Mouse (Mus musculus): ENCODE measurements around the gene Edem1. TPM values are rescaled to one million over a fixed set of nuclear protein-coding genes. Genes with fewer than 3 reads are reported as not detected.

Gene Edem1
- polyA plus RNA-seq, 1 experiment from 2014 or later, result 23.9 TPM

DNA sequence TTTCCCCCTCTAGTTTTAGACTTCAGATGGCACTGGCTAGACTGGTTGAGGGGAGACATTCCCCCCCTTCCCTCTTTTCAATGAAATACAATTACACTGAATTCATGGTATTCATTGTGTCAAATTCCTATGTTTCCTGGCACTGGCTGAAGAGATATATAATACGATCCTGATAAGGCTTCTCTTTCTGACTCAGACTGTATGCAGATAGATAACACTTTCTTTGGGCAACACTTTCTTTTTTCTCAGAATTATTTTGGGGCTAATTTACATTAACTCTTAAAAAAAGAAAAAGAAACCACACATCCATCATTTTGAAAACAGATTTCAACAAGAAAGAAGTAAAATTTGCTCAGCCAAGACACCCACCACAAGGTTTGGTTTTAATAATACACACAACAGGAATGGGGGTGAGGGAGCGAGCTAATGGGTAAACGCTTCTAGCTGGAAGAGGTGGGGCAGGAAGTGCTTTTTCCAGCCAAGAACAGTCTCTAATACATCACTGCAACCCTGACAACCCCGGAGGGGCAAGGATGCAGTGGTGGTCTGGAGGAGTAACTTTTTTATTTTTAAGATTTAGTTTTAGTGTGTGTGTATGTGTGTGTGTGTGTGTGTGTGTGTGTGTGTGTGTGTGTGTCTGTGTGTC is 52.0 kb downstream of the Edem1 start:
- DNase-seq (ENCODE audit: low spot score) (peak; percentile 51), ATAC-seq (replicated peaks; ENCODE audit: low FRiP score, low read depth) (no peak)
- 53% methylated on average over 4 of the region's 4 CpGs for WGBS

DNA sequence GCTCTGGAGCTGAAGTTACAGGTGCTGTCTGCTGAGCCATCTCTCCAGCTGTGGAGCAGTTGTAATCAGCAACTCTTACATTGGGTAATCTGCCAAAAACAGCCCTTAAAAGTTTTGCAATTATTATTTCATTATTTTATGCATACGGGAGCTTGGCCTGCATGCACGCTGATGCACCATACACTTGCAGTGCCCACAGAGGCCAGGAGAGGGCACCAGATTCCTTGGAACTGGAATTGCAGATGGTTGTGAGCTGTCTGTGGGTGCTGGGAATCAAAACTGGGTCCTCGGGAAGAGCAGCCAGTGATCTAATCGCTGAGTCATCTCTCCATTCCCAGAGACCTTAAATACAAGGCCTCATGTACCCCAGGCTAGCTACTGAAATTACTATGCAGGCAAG is 52.6 kb downstream of the Edem1 start:
- no peaks in the 10 kb centered on the region for H3K4me1 ChIP-seq (replicated peaks; ENCODE audit: insufficient read depth, low read length)
- DNase-seq (ENCODE audit: low spot score), result no peak
- no peak overlapping the region for H3K27ac ChIP-seq
- H3K27me3 ChIP-seq (ENCODE audit: insufficient read depth, low read length), result no peaks in the 10 kb centered on the region
- WGBS, result 87% methylated on average over 4 of the region's 4 CpGs
- peak; percentile 36 for TF ChIP-seq CTCF (IDR thresholded peaks at IDR 0.05; ENCODE audit: low read depth)
- H3K4me2 ChIP-seq (ENCODE audit: low read length), result no peak overlapping the region
- no peaks in the 10 kb centered on the region for H3K36me3 ChIP-seq (ENCODE audit: insufficient read depth, low read length)
- no peak overlapping the region for H3K4me3 ChIP-seq (replicated peaks; ENCODE audit: low read depth, low read length)
- no peak for ATAC-seq (replicated peaks; ENCODE audit: low FRiP score, low read depth)
- no peaks in the 10 kb centered on the region for H3K9me3 ChIP-seq (replicated peaks; ENCODE audit: low read length)
- H3K9ac ChIP-seq (ENCODE audit: low read depth, low read length), result no peak overlapping the region

More for the DNA sequence above, 52.0 kb downstream of the Edem1 start:
- Histone ChIP-seq H3K4me1 (replicated peaks; ENCODE audit: insufficient read depth, low read length) (no peaks in the 10 kb centered on the region), H3K27ac (peak overlapping the region; percentile 31; the same call in 1 of the 2 replicates), H3K9ac (ENCODE audit: low read depth, low read length) (no peak overlapping the region), H3K27me3 (ENCODE audit: insufficient read depth, low read length) (no peaks in the 10 kb centered on the region), H3K4me3 (replicated peaks; ENCODE audit: low read depth, low read length) (no peak overlapping the region), H3K4me2 (ENCODE audit: low read length) (no peak overlapping the region), H3K36me3 (ENCODE audit: insufficient read depth, low read length) (no peaks in the 10 kb centered on the region), H3K9me3 (replicated peaks; ENCODE audit: low read length) (no peaks in the 10 kb centered on the region)
- no peak for TF ChIP-seq CTCF (IDR thresholded peaks at IDR 0.05; ENCODE audit: low read depth)

DNA sequence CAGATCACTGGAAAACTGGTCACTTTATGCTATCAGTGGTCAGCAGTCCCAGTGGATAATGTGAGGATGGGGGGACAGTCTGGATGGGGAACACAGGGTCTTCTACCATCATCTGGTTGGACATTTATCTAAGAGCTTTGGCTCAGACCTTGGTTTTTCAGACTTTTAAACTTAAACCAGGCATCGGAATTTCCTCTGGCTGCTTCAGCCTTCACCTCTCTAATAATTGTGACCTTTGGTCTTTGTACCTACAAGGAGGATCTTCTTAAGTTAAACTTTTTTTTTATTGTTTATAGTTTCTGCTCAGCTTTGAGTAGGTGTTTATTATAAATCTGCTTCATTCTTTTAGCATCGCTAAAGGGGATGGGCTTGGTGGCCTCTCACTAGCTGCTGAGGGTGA is 55.4 kb downstream of the Edem1 start:
- 78% methylated on average over 2 of the region's 2 CpGs for WGBS
- no peak for TF ChIP-seq CTCF (IDR thresholded peaks at IDR 0.05; ENCODE audit: low read depth)
- no peaks in the 10 kb centered on the region for H3K36me3 ChIP-seq (ENCODE audit: insufficient read depth, low read length)
- no peak overlapping the region for H3K4me2 ChIP-seq (ENCODE audit: low read length)
- no peak overlapping the region for H3K4me3 ChIP-seq (replicated peaks; ENCODE audit: low read depth, low read length)
- H3K9me3 ChIP-seq (replicated peaks; ENCODE audit: low read length), result no peaks in the 10 kb centered on the region
- no peak for DNase-seq (ENCODE audit: low spot score)
- H3K9ac ChIP-seq (ENCODE audit: low read depth, low read length), result no peak overlapping the region
- no peaks in the 10 kb centered on the region for H3K4me1 ChIP-seq (replicated peaks; ENCODE audit: insufficient read depth, low read length)
- ATAC-seq (replicated peaks; ENCODE audit: low FRiP score, low read depth), result no peak
- H3K27me3 ChIP-seq (ENCODE audit: insufficient read depth, low read length), result no peaks in the 10 kb centered on the region
- no peak overlapping the region for H3K27ac ChIP-seq

DNA sequence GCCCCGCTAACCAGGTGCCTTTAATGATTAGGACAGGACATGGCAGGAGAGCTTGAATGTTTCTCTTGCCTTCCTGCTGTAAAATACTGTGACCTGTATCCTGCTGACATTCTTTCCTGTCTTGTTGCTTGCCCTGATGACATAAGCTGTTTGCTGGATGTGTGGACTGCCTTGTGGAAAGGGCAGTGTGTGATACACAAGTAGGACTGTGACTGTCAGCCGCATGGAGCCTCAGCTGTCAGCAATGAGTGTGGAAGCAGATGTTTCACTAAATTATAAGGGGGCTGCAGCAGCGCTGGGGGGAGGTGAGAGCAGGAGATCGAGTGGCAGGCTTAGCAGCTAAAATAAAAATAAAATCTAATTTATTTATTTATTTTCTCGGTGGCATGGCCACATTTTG is 56.2 kb downstream of the Edem1 start:
- no peaks in the 10 kb centered on the region for H3K36me3 ChIP-seq (ENCODE audit: insufficient read depth, low read length)
- H3K4me2 ChIP-seq (ENCODE audit: low read length), result no peak overlapping the region
- no peak overlapping the region for H3K4me3 ChIP-seq (replicated peaks; ENCODE audit: low read depth, low read length)
- no peaks in the 10 kb centered on the region for H3K9me3 ChIP-seq (replicated peaks; ENCODE audit: low read length)
- no peaks in the 10 kb centered on the region for H3K4me1 ChIP-seq (replicated peaks; ENCODE audit: insufficient read depth, low read length)
- TF ChIP-seq CTCF (IDR thresholded peaks at IDR 0.05; ENCODE audit: low read depth), result no peak
- 40% methylated on average over 5 of the region's 5 CpGs for WGBS
- no peak overlapping the region for H3K9ac ChIP-seq (ENCODE audit: low read depth, low read length)
- H3K27ac ChIP-seq, result peak overlapping the region; percentile 47; the same call in 1 of the 2 replicates
- ATAC-seq (replicated peaks; ENCODE audit: low FRiP score, low read depth) (no peak; the same call in 1 of the 2 replicates), DNase-seq (ENCODE audit: low spot score) (no peak)
- no peaks in the 10 kb centered on the region for H3K27me3 ChIP-seq (ENCODE audit: insufficient read depth, low read length)

DNA sequence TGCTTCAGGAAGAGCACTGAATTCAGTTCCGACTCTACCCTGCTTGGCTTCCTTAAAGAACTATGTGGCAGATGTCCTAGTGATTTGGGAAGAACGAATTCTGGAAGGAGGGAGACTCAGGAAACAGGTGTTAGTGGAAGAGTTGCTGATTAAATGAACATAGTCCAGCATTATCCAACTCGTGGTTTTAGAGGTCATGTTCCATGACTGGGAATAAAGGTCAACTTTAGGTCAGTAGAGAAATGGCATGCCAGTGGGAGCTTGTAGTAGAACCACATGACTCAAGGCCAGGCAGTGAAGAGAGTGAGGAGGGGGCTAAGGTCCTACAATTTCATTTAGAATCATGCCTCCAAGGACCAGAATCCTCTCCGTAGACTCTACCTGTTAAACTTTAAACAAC is 57.9 kb downstream of the Edem1 start:
- Histone ChIP-seq H3K9ac (ENCODE audit: low read depth, low read length) (no peak overlapping the region), H3K27ac (no peak overlapping the region), H3K9me3 (replicated peaks; ENCODE audit: low read length) (no peaks in the 10 kb centered on the region), H3K4me2 (ENCODE audit: low read length) (no peak overlapping the region), H3K27me3 (ENCODE audit: insufficient read depth, low read length) (no peaks in the 10 kb centered on the region), H3K4me3 (replicated peaks; ENCODE audit: low read depth, low read length) (no peak overlapping the region), H3K36me3 (ENCODE audit: insufficient read depth, low read length) (no peaks in the 10 kb centered on the region), H3K4me1 (replicated peaks; ENCODE audit: insufficient read depth, low read length) (no peaks in the 10 kb centered on the region)
- no peak for DNase-seq (ENCODE audit: low spot score)
- 62% methylated on average over 4 of the region's 4 CpGs for WGBS
- no peak for TF ChIP-seq CTCF (IDR thresholded peaks at IDR 0.05; ENCODE audit: low read depth)
- no peak for ATAC-seq (replicated peaks; ENCODE audit: low FRiP score, low read depth)

DNA sequence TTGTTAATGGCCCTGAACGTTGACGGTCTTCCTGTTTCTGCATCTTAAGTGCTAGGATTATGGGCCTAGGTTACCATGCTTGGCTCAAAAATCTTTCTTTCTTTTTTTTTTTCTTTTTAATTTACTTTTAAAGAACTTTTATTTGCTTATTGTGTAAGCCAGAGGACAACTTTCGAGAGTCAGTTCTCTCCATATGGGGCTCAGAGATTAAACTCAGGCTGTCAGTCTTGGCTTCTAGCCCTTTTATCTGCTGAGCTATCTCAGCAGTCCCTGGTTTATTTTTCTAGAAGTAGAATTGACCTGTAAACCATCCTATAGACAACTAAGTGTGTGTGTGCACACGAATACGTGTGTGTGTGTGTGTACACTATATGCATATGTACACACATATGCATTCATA is 64.1 kb downstream of the Edem1 start:
- WGBS, result 80% methylated on average over 5 of the region's 5 CpGs
- Histone ChIP-seq H3K9me3 (replicated peaks; ENCODE audit: low read length) (no peaks in the 10 kb centered on the region), H3K4me3 (replicated peaks; ENCODE audit: low read depth, low read length) (no peak overlapping the region), H3K4me2 (ENCODE audit: low read length) (no peak overlapping the region), H3K9ac (ENCODE audit: low read depth, low read length) (no peak overlapping the region), H3K27me3 (ENCODE audit: insufficient read depth, low read length) (no peaks in the 10 kb centered on the region), H3K27ac (no peak overlapping the region), H3K36me3 (ENCODE audit: insufficient read depth, low read length) (no peaks in the 10 kb centered on the region), H3K4me1 (replicated peaks; ENCODE audit: insufficient read depth, low read length) (no peaks in the 10 kb centered on the region)
- no peak for ATAC-seq (replicated peaks; ENCODE audit: low FRiP score, low read depth)
- DNase-seq (ENCODE audit: low spot score), result no peak
- no peak for TF ChIP-seq CTCF (IDR thresholded peaks at IDR 0.05; ENCODE audit: low read depth)

DNA sequence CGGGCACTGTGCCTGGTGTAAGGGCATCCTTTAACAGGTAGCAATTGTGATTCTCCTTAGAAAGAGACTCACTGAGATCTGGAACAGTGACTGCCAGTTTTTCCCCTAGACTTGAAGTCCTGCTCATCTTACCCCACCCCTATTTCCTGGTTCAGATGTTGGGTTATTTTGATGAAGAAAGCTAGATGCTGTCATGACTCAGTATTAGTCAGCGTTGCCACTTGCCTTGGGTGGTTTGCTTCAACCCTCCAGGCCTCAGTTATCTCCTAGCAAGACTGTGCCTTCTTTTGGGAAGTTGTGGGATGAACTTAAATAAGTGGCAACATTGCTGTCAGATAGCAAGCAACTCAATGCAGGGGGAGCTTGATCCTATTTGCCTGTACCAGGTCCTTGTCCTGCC is 66.7 kb downstream of the Edem1 start:
- WGBS, result 84% methylated on average over 2 of the region's 2 CpGs
- no peaks in the 10 kb centered on the region for H3K4me1 ChIP-seq (replicated peaks; ENCODE audit: insufficient read depth, low read length)
- no peak overlapping the region for H3K4me2 ChIP-seq (ENCODE audit: low read length)
- H3K27ac ChIP-seq, result no peak overlapping the region
- TF ChIP-seq CTCF (IDR thresholded peaks at IDR 0.05; ENCODE audit: low read depth), result no peak
- H3K4me3 ChIP-seq (replicated peaks; ENCODE audit: low read depth, low read length), result no peak overlapping the region
- DNase-seq (ENCODE audit: low spot score) (no peak), ATAC-seq (replicated peaks; ENCODE audit: low FRiP score, low read depth) (no peak)
- no peaks in the 10 kb centered on the region for H3K27me3 ChIP-seq (ENCODE audit: insufficient read depth, low read length)
- H3K9ac ChIP-seq (ENCODE audit: low read depth, low read length), result no peak overlapping the region
- H3K9me3 ChIP-seq (replicated peaks; ENCODE audit: low read length), result no peaks in the 10 kb centered on the region
- H3K36me3 ChIP-seq (ENCODE audit: insufficient read depth, low read length), result no peaks in the 10 kb centered on the region

Data from kidney, postnatal 0 days (tissue).